Mouse (Mus musculus): ENCODE measurements around the gene Asic3. TPM values are rescaled to one million over a fixed set of nuclear protein-coding genes. Genes with fewer than 3 reads are reported as not detected.

The Asic3 gene
- polyA plus RNA-seq, 1 experiment from 2014 or later = 0.09 TPM

DNA sequence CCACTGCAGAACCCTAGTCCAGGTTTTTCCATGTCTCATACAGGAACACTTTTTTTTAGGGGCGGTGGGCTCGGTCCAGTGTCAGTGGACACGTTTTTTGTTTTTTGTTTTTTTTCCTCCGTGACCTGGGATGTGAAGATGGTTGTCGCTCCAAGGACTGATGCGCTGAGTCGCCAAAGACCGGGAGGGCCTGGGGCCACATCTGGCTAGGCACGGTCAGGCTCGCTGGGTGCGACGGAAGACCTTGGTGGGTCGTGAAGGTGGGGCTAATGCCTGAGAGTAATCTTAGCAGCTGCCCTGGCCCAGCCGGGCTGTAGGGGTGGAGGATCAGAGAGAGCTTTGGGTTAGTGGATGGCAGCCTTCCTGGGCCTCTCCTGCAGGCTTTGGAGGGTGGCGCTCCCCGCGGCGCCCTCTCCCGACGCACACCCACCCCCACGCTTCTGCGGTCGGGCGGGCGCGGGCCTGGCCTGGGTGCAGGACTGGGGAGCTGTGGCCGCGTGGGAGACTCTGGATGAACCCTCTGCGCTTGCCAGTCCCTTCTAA is 39.6 kb downstream of the Asic3 start:
- H3K9ac ChIP-seq = peak overlapping the region; percentile 99
- ATAC-seq (ENCODE audit: insufficient number of reproducible peaks, low FRiP score) = 0 out of 2 replicates have a peak, but pooled peaks have one; percentile 7
- peak overlapping the region; percentile 88 for H3K4me2 ChIP-seq
- no peaks in the 10 kb centered on the region for H3K9me3 ChIP-seq (replicated peaks)
- peaks cover 4% of the 10 kb centered on the region for H3K36me3 ChIP-seq
- peak overlapping the region; percentile 97 for H3K4me3 ChIP-seq
- peak overlapping the region; percentile 96; the same call in 1 of the 2 replicates for H3K27ac ChIP-seq (ENCODE audit: poor library complexity, severe bottlenecking)
- H3K27me3 ChIP-seq (replicated peaks) = no peaks in the 10 kb centered on the region
- 1% methylated on average over 28 of the region's 29 CpGs for WGBS
- peaks cover 47% of the 10 kb centered on the region for H3K4me1 ChIP-seq (replicated peaks)

DNA sequence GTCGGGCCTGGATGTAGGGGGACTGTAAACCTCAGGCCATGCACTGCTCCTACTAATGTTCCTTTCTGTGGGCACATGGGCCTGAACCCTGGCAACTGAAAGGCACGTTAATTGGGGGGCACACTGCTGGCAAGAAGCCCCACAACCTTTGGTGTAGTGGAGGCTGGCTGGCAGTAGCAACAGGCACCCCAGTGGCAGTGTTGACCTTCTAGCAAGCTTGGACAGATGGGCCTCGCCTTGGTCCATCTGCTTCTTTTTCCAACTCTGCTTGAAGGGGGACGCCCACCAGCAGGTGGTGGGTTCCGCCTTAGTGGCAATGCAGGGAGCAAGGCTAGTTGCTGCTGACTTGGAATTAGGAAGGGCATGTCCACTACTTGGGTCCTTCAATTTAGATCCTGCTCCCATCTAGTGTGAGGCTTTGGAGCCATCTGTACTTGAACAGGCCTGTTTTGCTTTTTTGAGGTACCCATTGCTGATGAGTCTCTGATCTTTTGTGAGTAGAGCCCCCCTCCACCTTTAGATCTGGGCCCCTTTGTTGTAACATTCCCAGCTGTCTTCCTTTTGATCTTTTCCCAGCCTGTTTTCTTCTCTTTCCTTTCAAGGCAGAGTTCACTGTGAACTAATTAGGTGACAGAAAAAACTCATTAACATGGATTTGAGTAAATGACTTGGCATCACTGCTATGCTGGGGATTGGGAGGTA is 40.2 kb downstream of the Asic3 start:
- no peak for ATAC-seq (ENCODE audit: insufficient number of reproducible peaks, low FRiP score)
- Histone ChIP-seq H3K9me3 (replicated peaks) (no peaks in the 10 kb centered on the region), H3K36me3 (peaks cover 11% of the 10 kb centered on the region), H3K27ac (ENCODE audit: poor library complexity, severe bottlenecking) (peak overlapping the region; percentile 96; the same call in 1 of the 2 replicates), H3K4me2 (peak overlapping the region; percentile 88), H3K27me3 (replicated peaks) (no peaks in the 10 kb centered on the region), H3K4me3 (peak overlapping the region; percentile 97), H3K4me1 (replicated peaks) (peaks cover 43% of the 10 kb centered on the region), H3K9ac (peak overlapping the region; percentile 99)
- WGBS = 22% methylated on average over 5 of the region's 5 CpGs

DNA sequence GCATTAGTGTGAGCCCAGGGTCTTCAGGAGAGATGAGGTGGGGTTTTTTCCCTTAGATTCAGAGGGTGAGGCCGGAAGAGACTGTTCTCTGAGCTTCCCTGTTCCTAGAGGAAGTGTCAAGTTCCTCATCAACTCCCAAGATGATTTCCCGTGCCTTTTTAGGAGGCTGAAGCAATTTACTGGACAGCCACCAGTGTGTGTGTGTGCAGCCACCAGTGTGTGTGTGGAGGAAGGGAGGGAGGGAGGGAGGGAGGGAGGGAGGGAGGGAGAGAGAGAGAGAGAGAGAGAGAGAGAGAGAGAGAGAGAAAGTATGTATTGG is 40.8 kb downstream of the Asic3 start:
- Histone ChIP-seq H3K27me3 (replicated peaks) (no peaks in the 10 kb centered on the region), H3K27ac (ENCODE audit: poor library complexity, severe bottlenecking) (no peak overlapping the region), H3K4me2 (peak overlapping the region; percentile 88), H3K36me3 (peaks cover 16% of the 10 kb centered on the region), H3K9ac (peak overlapping the region; percentile 99; the same call in 1 of the 2 replicates), H3K4me3 (peak overlapping the region; percentile 97; the same call in 1 of the 2 replicates), H3K9me3 (replicated peaks) (no peaks in the 10 kb centered on the region), H3K4me1 (replicated peaks) (peaks cover 43% of the 10 kb centered on the region)
- no peak for ATAC-seq (ENCODE audit: insufficient number of reproducible peaks, low FRiP score)
- 19% methylated on average over 2 of the region's 2 CpGs for WGBS

DNA sequence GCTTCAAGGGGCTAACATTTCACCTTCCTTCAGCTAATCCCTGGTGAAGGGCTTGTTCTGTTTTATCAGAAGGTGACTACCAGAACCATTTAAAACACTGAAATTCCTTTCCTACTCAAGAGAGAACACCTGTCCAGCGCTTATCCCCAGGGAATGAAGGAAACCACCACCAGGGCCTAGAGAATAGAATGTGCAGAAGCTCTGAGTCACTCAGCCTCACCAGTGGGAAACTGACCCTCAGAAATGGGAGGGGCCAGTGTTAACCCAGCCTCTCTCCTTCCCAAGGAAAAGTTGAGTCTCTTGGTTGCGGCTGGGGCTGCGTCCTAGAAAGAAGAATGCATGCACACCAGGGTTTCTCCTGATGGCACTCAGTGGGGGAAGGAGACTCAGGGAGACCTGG is 41.9 kb downstream of the Asic3 start:
- H3K27me3 ChIP-seq (replicated peaks) = no peaks in the 10 kb centered on the region
- H3K36me3 ChIP-seq = peaks cover 16% of the 10 kb centered on the region
- no peak overlapping the region for H3K9ac ChIP-seq
- H3K4me3 ChIP-seq = no peak overlapping the region
- peak overlapping the region; percentile 63 for H3K27ac ChIP-seq (ENCODE audit: poor library complexity, severe bottlenecking)
- H3K4me2 ChIP-seq = peak overlapping the region; percentile 19; the same call in 1 of the 2 replicates
- whole genome bisulfite sequencing = 59% methylated on average over 3 of the region's 3 CpGs
- H3K9me3 ChIP-seq (replicated peaks) = no peaks in the 10 kb centered on the region
- no peak for ATAC-seq (ENCODE audit: insufficient number of reproducible peaks, low FRiP score)
- peaks cover 43% of the 10 kb centered on the region for H3K4me1 ChIP-seq (replicated peaks)

DNA sequence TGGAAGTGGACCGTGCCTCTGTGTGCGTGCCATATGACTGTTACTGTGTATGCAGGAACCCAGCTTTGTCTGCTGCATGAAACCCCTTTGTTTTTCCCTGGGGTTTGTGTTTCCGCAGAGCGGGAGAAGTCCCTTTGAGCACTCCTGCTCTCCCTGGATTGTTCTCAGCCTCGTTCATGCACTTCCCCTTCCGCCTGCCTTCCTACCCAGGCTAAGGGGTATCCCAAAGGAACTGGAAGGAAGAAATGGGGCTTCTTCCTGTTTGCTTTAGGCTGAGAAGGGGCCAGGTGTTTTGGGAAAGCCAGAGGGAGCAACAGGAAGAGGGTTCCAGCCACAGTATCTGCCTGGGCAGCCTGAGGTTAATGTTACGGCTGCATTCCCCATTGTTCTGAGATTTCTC is 42.4 kb downstream of the Asic3 start:
- no peak overlapping the region for H3K9ac ChIP-seq
- no peaks in the 10 kb centered on the region for H3K9me3 ChIP-seq (replicated peaks)
- peak overlapping the region; percentile 19 for H3K4me2 ChIP-seq
- H3K4me1 ChIP-seq (replicated peaks) = peaks cover 43% of the 10 kb centered on the region
- 66% methylated on average over 7 of the region's 7 CpGs for WGBS
- peak overlapping the region; percentile 63; the same call in 1 of the 2 replicates for H3K27ac ChIP-seq (ENCODE audit: poor library complexity, severe bottlenecking)
- no peak for ATAC-seq (ENCODE audit: insufficient number of reproducible peaks, low FRiP score)
- peaks cover 19% of the 10 kb centered on the region for H3K36me3 ChIP-seq
- no peak overlapping the region for H3K4me3 ChIP-seq
- no peaks in the 10 kb centered on the region for H3K27me3 ChIP-seq (replicated peaks)

DNA sequence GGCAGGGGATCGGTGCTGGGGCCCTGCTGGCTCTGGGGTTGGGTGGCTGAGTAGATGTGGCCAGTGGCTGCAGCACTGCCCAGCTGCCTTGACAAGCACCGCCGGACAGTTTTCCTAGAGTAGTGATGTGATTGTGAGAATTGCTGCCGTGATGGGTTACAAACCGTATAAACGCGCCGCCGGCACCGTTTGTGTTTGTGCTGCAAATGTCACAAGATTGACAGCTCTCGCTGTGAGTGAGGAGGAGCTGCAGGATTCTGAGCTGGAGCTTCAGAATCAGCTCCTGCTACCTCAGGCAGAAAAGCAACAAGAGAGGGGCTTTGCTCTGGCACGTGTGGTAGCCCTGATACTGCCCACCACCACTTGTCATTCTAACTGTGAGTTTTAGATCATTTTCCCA is 53.6 kb downstream of the Asic3 start:
- H3K4me2 ChIP-seq = no peak overlapping the region
- no peak overlapping the region for H3K9ac ChIP-seq
- ATAC-seq (ENCODE audit: insufficient number of reproducible peaks, low FRiP score) = no peak
- peaks cover 33% of the 10 kb centered on the region for H3K4me1 ChIP-seq (replicated peaks)
- H3K27me3 ChIP-seq (replicated peaks) = no peaks in the 10 kb centered on the region
- peaks cover under 1% of the 10 kb centered on the region for H3K36me3 ChIP-seq
- WGBS = 65% methylated on average over 12 of the region's 12 CpGs
- no peaks in the 10 kb centered on the region for H3K9me3 ChIP-seq (replicated peaks)
- no peak overlapping the region for H3K4me3 ChIP-seq
- H3K27ac ChIP-seq (ENCODE audit: poor library complexity, severe bottlenecking) = no peak overlapping the region

Other genes starting within 250 kb of the Asic3 start
- 12.4 and 13.5 TPM in 2 replicates for gene Nupl2, start 248.4 kb upstream of the Asic3 start, polyA plus RNA-seq (2016; fragmentation: Nextera tagmentation; extraction: Ambion mirVana)
- 38.2 and 40.5 TPM in 2 replicates for gene Kcnh2, start 61.8 kb upstream of the Asic3 start, polyA plus RNA-seq (2016; fragmentation: Nextera tagmentation; extraction: Ambion mirVana)
- gene Nos3, start 48.6 kb upstream of the Asic3 start, polyA plus RNA-seq (2016; fragmentation: Nextera tagmentation; extraction: Ambion mirVana) = 45.9 and 46.9 TPM in 2 replicates
- gene Atg9b, start 21.2 kb upstream of the Asic3 start, polyA plus RNA-seq (2016; fragmentation: Nextera tagmentation; extraction: Ambion mirVana) = 1.4 and 2.6 TPM in 2 replicates
- 52.7 and 57.4 TPM in 2 replicates for gene Abcb8, start 19.7 kb upstream of the Asic3 start, polyA plus RNA-seq (2016; fragmentation: Nextera tagmentation; extraction: Ambion mirVana)
- 32.0 and 35.9 TPM in 2 replicates for gene Cdk5, start 10.1 kb downstream of the Asic3 start, polyA plus RNA-seq (2016; fragmentation: Nextera tagmentation; extraction: Ambion mirVana)
- gene Slc4a2, start 10.4 kb downstream of the Asic3 start, polyA plus RNA-seq (2016; fragmentation: Nextera tagmentation; extraction: Ambion mirVana) = 31.1 and 39.4 TPM in 2 replicates
- 172 and 175 TPM in 2 replicates for gene Fastk, start 31.9 kb downstream of the Asic3 start, polyA plus RNA-seq (2016; fragmentation: Nextera tagmentation; extraction: Ambion mirVana)
- 18.9 and 19.7 TPM in 2 replicates for gene Tmub1, start 34.5 kb downstream of the Asic3 start, polyA plus RNA-seq (2016; fragmentation: Nextera tagmentation; extraction: Ambion mirVana)
- 34.9 and 35.2 TPM in 2 replicates for gene Agap3, start 38.8 kb downstream of the Asic3 start, polyA plus RNA-seq (2016; fragmentation: Nextera tagmentation; extraction: Ambion mirVana)
- not detected in 2 replicates for gene Gbx1, start 113.8 kb downstream of the Asic3 start, polyA plus RNA-seq (2016; fragmentation: Nextera tagmentation; extraction: Ambion mirVana)
- gene Asb10, start 127.6 kb downstream of the Asic3 start, polyA plus RNA-seq (2016; fragmentation: Nextera tagmentation; extraction: Ambion mirVana) = 3.7 and 4.7 TPM in 2 replicates
- not detected in 2 replicates for gene 4931409K22Rik, start 143.4 kb downstream of the Asic3 start, polyA plus RNA-seq (2016; fragmentation: Nextera tagmentation; extraction: Ambion mirVana)
- 79.0 and 80.6 TPM in 2 replicates for gene Abcf2, start 164.1 kb downstream of the Asic3 start, polyA plus RNA-seq (2016; fragmentation: Nextera tagmentation; extraction: Ambion mirVana)
- 20.1 and 22.8 TPM in 2 replicates for gene Chpf2, start 173.3 kb downstream of the Asic3 start, polyA plus RNA-seq (2016; fragmentation: Nextera tagmentation; extraction: Ambion mirVana)
- 86.4 and 90.3 TPM in 2 replicates for gene Smarcd3, start 211.0 kb downstream of the Asic3 start, polyA plus RNA-seq (2016; fragmentation: Nextera tagmentation; extraction: Ambion mirVana)